Mouse (Mus musculus): ENCODE data around the gene Cobl. TPM values are rescaled to one million over a fixed set of nuclear protein-coding genes. Genes with fewer than 3 reads are reported as not detected.

Gene Cobl
- polyA plus RNA-seq (2014; fragmentation: Nextera tagmentation; extraction: Ambion mirVana) = 3.3 and 3.7 TPM in 2 replicates

GRCm38 (mm10) chr11:12464181-12465162 lies at the start of gene Cobl:
Gene Cobl, minus strand, starts transcription at chr11:12464960.
- Histone ChIP-seq H3K9ac (ENCODE audit: low read depth, low read length) (peak within 1 kb of the TSS; percentile 64), H3K9me3 (ENCODE audit: control insufficient read depth, low read length) (no peaks in the 10 kb centered on the region), H3K27ac (ENCODE audit: low read depth, low read length) (no peak within 1 kb of the TSS), H3K4me3 (ENCODE audit: low read depth, low read length) (peak within 1 kb of the TSS; percentile 68), H3K36me3 (ENCODE audit: control insufficient read depth, insufficient read depth, low read length) (no peaks in the 10 kb centered on the region), H3K4me1 (replicated peaks; ENCODE audit: control insufficient read depth, insufficient read depth, low read length) (peaks cover 4% of the 10 kb centered on the region; the same call in 1 of the 2 replicates), H3K4me2 (replicated peaks; ENCODE audit: low read depth, low read length) (peak within 1 kb of the TSS; percentile 96), H3K27me3 (ENCODE audit: control insufficient read depth, insufficient read depth, low read length) (peaks cover 19% of the 10 kb centered on the region)
- ATAC-seq (ENCODE audit: low FRiP score) (peak; percentile 77), DNase-seq (ENCODE audit: low spot score) (peak; percentile 62)
- WGBS = 2% methylated on average over 49 of the region's 89 CpGs

GRCm38 (mm10) chr11:12513796-12514195 lies 49.0 kb upstream of the Cobl start:
- DNase-seq (ENCODE audit: low spot score) (no peak), ATAC-seq (ENCODE audit: low FRiP score) (no peak)
- Histone ChIP-seq H3K36me3 (ENCODE audit: control insufficient read depth, insufficient read depth, low read length) (no peaks in the 10 kb centered on the region), H3K9ac (ENCODE audit: low read depth, low read length) (no peak overlapping the region), H3K9me3 (ENCODE audit: control insufficient read depth, low read length) (no peaks in the 10 kb centered on the region), H3K4me2 (replicated peaks; ENCODE audit: low read depth, low read length) (no peak overlapping the region), H3K4me3 (ENCODE audit: low read depth, low read length) (no peak overlapping the region), H3K27me3 (ENCODE audit: control insufficient read depth, insufficient read depth, low read length) (no peaks in the 10 kb centered on the region), H3K4me1 (replicated peaks; ENCODE audit: control insufficient read depth, insufficient read depth, low read length) (no peaks in the 10 kb centered on the region), H3K27ac (ENCODE audit: low read depth, low read length) (no peak overlapping the region)
- 56% methylated on average over 5 of the region's 5 CpGs for WGBS

GRCm38 (mm10) chr11:12506371-12506890 lies 41.7 kb upstream of the Cobl start:
- DNase-seq (ENCODE audit: low spot score) = no peak
- Histone ChIP-seq H3K4me2 (replicated peaks; ENCODE audit: low read depth, low read length) (no peak overlapping the region), H3K27me3 (ENCODE audit: control insufficient read depth, insufficient read depth, low read length) (no peaks in the 10 kb centered on the region), H3K9ac (ENCODE audit: low read depth, low read length) (no peak overlapping the region), H3K27ac (ENCODE audit: low read depth, low read length) (no peak overlapping the region), H3K4me3 (ENCODE audit: low read depth, low read length) (no peak overlapping the region), H3K4me1 (replicated peaks; ENCODE audit: control insufficient read depth, insufficient read depth, low read length) (no peaks in the 10 kb centered on the region), H3K36me3 (ENCODE audit: control insufficient read depth, insufficient read depth, low read length) (no peaks in the 10 kb centered on the region), H3K9me3 (ENCODE audit: control insufficient read depth, low read length) (no peaks in the 10 kb centered on the region)
- 89% methylated on average over 6 of the region's 6 CpGs for WGBS
- ATAC-seq (ENCODE audit: low FRiP score) = no peak

GRCm38 (mm10) chr11:12503756-12504155 lies 39.0 kb upstream of the Cobl start:
- Histone ChIP-seq H3K4me2 (replicated peaks; ENCODE audit: low read depth, low read length) (no peak overlapping the region), H3K27ac (ENCODE audit: low read depth, low read length) (no peak overlapping the region), H3K36me3 (ENCODE audit: control insufficient read depth, insufficient read depth, low read length) (no peaks in the 10 kb centered on the region), H3K9ac (ENCODE audit: low read depth, low read length) (no peak overlapping the region), H3K9me3 (ENCODE audit: control insufficient read depth, low read length) (no peaks in the 10 kb centered on the region), H3K27me3 (ENCODE audit: control insufficient read depth, insufficient read depth, low read length) (no peaks in the 10 kb centered on the region), H3K4me1 (replicated peaks; ENCODE audit: control insufficient read depth, insufficient read depth, low read length) (no peaks in the 10 kb centered on the region), H3K4me3 (ENCODE audit: low read depth, low read length) (no peak overlapping the region)
- ATAC-seq (ENCODE audit: low FRiP score) = no peak
- DNase-seq (ENCODE audit: low spot score) = no peak
- WGBS = 89% methylated on average over 4 of the region's 4 CpGs

- Histone ChIP-seq H3K9me3 (ENCODE audit: control insufficient read depth, low read length) (no peaks in the 10 kb centered on the region), H3K4me2 (replicated peaks; ENCODE audit: low read depth, low read length) (no peak overlapping the region), H3K27ac (ENCODE audit: low read depth, low read length) (no peak overlapping the region), H3K27me3 (ENCODE audit: control insufficient read depth, insufficient read depth, low read length) (no peaks in the 10 kb centered on the region), H3K4me3 (ENCODE audit: low read depth, low read length) (no peak overlapping the region), H3K4me1 (replicated peaks; ENCODE audit: control insufficient read depth, insufficient read depth, low read length) (no peaks in the 10 kb centered on the region), H3K9ac (ENCODE audit: low read depth, low read length) (no peak overlapping the region), H3K36me3 (ENCODE audit: control insufficient read depth, insufficient read depth, low read length) (no peaks in the 10 kb centered on the region)
- DNase-seq (ENCODE audit: low spot score) (no peak), ATAC-seq (ENCODE audit: low FRiP score) (no peak)
- WGBS = 89% methylated on average over 3 of the region's 3 CpGs
Measured at GRCm38 (mm10) chr11:12501721-12502120, 37.0 kb upstream of the Cobl start.

- H3K4me2 ChIP-seq (replicated peaks; ENCODE audit: low read depth, low read length) = no peak overlapping the region
- no peak for ATAC-seq (ENCODE audit: low FRiP score)
Measured at GRCm38 (mm10) chr11:12493791-12494190, 29.0 kb upstream of the Cobl start.

GRCm38 (mm10) chr11:12479856-12480403 lies 15.2 kb upstream of the Cobl start:
- H3K9ac ChIP-seq (ENCODE audit: low read depth, low read length) = no peak overlapping the region
- no peaks in the 10 kb centered on the region for H3K27me3 ChIP-seq (ENCODE audit: control insufficient read depth, insufficient read depth, low read length)
- ATAC-seq (ENCODE audit: low FRiP score) (no peak), DNase-seq (ENCODE audit: low spot score) (no peak)
- H3K36me3 ChIP-seq (ENCODE audit: control insufficient read depth, insufficient read depth, low read length) = no peaks in the 10 kb centered on the region
- H3K27ac ChIP-seq (ENCODE audit: low read depth, low read length) = no peak overlapping the region
- WGBS = 90% methylated on average over 3 of the region's 3 CpGs
- no peaks in the 10 kb centered on the region for H3K9me3 ChIP-seq (ENCODE audit: control insufficient read depth, low read length)
- no peaks in the 10 kb centered on the region for H3K4me1 ChIP-seq (replicated peaks; ENCODE audit: control insufficient read depth, insufficient read depth, low read length)
- no peak overlapping the region for H3K4me3 ChIP-seq (ENCODE audit: low read depth, low read length)
- no peak overlapping the region for H3K4me2 ChIP-seq (replicated peaks; ENCODE audit: low read depth, low read length)

More at GRCm38 (mm10) chr11:12493791-12494190, 29.0 kb upstream of the Cobl start:
- H3K4me1 ChIP-seq (replicated peaks; ENCODE audit: control insufficient read depth, insufficient read depth, low read length) = no peaks in the 10 kb centered on the region
- no peak overlapping the region for H3K4me3 ChIP-seq (ENCODE audit: low read depth, low read length)
- H3K9ac ChIP-seq (ENCODE audit: low read depth, low read length) = no peak overlapping the region
- DNase-seq (ENCODE audit: low spot score) = no peak
- no peaks in the 10 kb centered on the region for H3K36me3 ChIP-seq (ENCODE audit: control insufficient read depth, insufficient read depth, low read length)
- no peaks in the 10 kb centered on the region for H3K9me3 ChIP-seq (ENCODE audit: control insufficient read depth, low read length)
- H3K27me3 ChIP-seq (ENCODE audit: control insufficient read depth, insufficient read depth, low read length) = no peaks in the 10 kb centered on the region
- no peak overlapping the region for H3K27ac ChIP-seq (ENCODE audit: low read depth, low read length)

GRCm38 (mm10) chr11:12474299-12474935 lies 9.7 kb upstream of the Cobl start:
- WGBS = 82% methylated on average over 5 of the region's 5 CpGs
- Histone ChIP-seq H3K9ac (ENCODE audit: low read depth, low read length) (no peak overlapping the region), H3K9me3 (ENCODE audit: control insufficient read depth, low read length) (no peaks in the 10 kb centered on the region), H3K4me1 (replicated peaks; ENCODE audit: control insufficient read depth, insufficient read depth, low read length) (no peaks in the 10 kb centered on the region), H3K27ac (ENCODE audit: low read depth, low read length) (no peak overlapping the region), H3K36me3 (ENCODE audit: control insufficient read depth, insufficient read depth, low read length) (no peaks in the 10 kb centered on the region), H3K27me3 (ENCODE audit: control insufficient read depth, insufficient read depth, low read length) (no peaks in the 10 kb centered on the region), H3K4me2 (replicated peaks; ENCODE audit: low read depth, low read length) (no peak overlapping the region), H3K4me3 (ENCODE audit: low read depth, low read length) (no peak overlapping the region)
- ATAC-seq (ENCODE audit: low FRiP score) = no peak
- DNase-seq (ENCODE audit: low spot score) = no peak

All from hindbrain, embryonic 11.5 days (tissue).